Mouse (Mus musculus) midbrain, embryonic 15.5 days (tissue): ENCODE measurements around the gene Stub1. TPM values are rescaled to one million over a fixed set of nuclear protein-coding genes. Genes with fewer than 3 reads are reported as not detected.
A peak's percentile ranks its signal among the peaks of the same experiment; 100 is the strongest.

Experiments used
- ATAC-seq: fragments of 200-750 bp; cut with Nextera tagmentation; replicated peaks from 2 replicates; pipeline ENCODE4 v1.8.0; 2017; ENCODE audit warnings: moderate TSS enrichment
- H3K27ac ChIP-seq: fragments of 300-500 bp; sonication (generic); 2 replicates; pipeline ENCODE4 v1.5.1; 2015; ENCODE audit warnings: mild to moderate bottlenecking, inconsistent platforms
- H3K27me3 ChIP-seq: fragments of 300-500 bp; sonication (generic); replicated peaks from 2 replicates; pipeline ENCODE4 v1.6.1; 2015; ENCODE audit warnings: inconsistent platforms
- H3K36me3 ChIP-seq: fragments of 300-500 bp; sonication (generic); replicated peaks from 2 replicates; pipeline ENCODE4 v1.6.1; 2015; ENCODE audit warnings: inconsistent platforms
- H3K4me1 ChIP-seq: fragments of 300-500 bp; sonication (generic); 2 replicates; pipeline ENCODE4 v1.6.1; 2015; ENCODE audit warnings: inconsistent platforms
- H3K4me2 ChIP-seq: fragments of 300-500 bp; sonication (generic); 2 replicates; pipeline ENCODE4 v1.6.1; 2015; ENCODE audit warnings: inconsistent platforms, mild to moderate bottlenecking, moderate library complexity
- H3K4me3 ChIP-seq: fragments of 300-500 bp; sonication (generic); 2 replicates; pipeline ENCODE4 v1.5.1; 2015; ENCODE audit warnings: mild to moderate bottlenecking, inconsistent platforms
- H3K9ac ChIP-seq: fragments of 300-500 bp; sonication (generic); 2 replicates; pipeline ENCODE4 v1.6.1; 2015; ENCODE audit warnings: mild to moderate bottlenecking, inconsistent platforms
- H3K9me3 ChIP-seq: fragments of 300-500 bp; sonication (generic); 2 replicates; pipeline ENCODE4 v1.6.1; 2016; ENCODE audit warnings: inconsistent platforms
- WGBS: fragments of 180-500 bp; shearing (Covaris S2); methylation state at CpG from one replicate; pipeline ENCODE4 v1.1.7; 2015; ENCODE audit warnings: mixed read lengths; 5-methylcytosine and 5-hydroxymethylcytosine counted together
- polyA plus RNA-seq: library from polyadenylated mRNA; unstranded; fragments of >200 nt; fragmentation: Nextera tagmentation; extraction: Ambion mirVana; gene quantifications from 2 replicates; pipeline ENCODE4 v1.2.1, GENCODE M21; 2015

The Stub1 gene
- polyA plus RNA-seq, 1 experiment from 2014 or later: 373 TPM

DNA sequence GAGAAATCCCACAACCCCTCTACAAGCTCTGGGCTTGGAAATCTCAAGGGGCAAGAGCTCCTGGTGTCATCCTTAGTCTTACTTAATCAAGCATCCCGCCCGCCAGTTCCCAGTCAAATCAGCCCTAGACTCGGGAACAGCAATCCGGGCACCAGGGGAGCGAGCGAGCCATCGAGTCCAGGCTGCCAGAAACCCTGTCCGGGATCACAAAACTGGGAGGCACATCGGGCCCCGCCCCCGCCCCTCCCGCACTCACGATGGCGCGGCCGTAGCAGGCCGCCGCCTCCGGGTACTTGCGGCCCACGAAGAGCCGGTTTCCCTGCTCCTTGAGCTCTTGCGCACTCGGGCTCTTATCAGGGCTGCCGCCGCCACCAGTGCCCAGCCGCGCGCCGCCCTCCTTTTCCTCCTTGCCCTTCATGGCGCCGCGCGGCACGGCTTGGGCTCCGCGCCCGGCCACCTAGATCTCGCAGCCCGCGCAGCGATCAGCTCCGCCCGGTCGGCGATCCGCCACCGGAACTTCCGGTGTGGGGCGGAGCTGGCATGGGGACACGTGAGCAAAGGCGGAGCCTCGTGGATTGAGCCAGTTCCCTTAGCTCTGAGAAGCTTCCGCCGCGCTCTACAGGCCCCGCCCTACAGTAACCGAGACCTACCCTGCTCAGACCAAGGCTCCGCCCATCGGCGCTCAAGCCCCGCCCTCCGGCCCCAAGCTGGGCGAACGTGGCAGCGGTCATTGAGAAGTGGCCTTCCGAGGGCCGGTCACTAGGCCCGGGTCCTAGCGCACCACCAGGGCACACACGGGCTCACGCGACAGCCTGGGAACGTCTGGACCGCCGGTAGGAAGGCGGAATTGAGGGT lies 541 bp downstream of the Stub1 start:
- peak overlapping the region; percentile 77 for H3K9ac ChIP-seq
- 0 out of 2 replicates have a peak, but pooled peaks cover 21% of the 10 kb centered on the region for H3K36me3 ChIP-seq
- H3K9me3 ChIP-seq: no peaks in the 10 kb centered on the region
- peaks cover 84% of the 10 kb centered on the region for H3K4me1 ChIP-seq
- peak overlapping the region; percentile 96 for H3K27ac ChIP-seq
- H3K4me2 ChIP-seq: peak overlapping the region; percentile 95
- H3K27me3 ChIP-seq: no peaks in the 10 kb centered on the region
- under 1% methylated on average over 76 of the region's 77 CpGs for WGBS
- peak overlapping the region; percentile 80 for H3K4me3 ChIP-seq
- ATAC-seq: peak; percentile 91

DNA sequence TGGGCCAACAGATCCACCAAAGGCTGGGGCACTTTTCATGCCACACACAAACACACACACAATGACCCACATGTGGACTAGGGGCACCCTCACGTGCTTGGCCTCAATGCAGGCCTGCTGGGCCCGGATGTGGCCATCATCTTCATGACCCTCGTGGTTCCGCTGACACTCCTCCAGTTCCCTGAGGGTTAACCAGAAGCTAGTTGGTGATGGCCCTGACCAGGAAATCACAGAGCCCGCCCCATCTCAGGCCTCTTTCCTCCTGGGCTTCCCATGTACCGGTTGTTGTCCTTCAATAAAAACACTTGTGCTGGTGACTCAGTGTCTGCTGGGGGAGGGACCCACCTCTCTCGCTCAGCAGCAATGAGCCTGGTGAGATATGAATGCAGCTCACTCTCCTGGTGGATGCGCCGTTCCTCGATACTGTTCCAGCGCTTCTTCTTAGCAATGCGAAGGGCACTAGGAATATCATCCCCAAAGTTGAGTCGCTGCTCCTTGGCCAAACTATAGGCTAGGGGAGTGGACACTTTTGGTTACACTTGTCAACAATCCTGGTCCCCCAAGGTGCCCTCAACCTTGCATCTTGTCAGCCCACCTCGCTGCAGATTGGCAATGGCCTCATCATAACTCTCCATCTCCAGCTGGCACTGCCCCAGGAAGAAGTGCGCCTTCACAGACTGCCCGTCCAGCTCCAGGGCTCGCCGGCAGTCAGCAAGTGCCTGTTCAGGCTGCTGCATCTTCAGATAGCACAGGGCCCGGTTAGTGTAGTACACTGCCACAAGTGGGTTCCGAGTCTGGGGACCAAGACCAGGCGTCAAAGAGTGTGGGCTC lies 1.5 kb downstream of the Stub1 start:
- Histone ChIP-seq H3K4me2 (peak overlapping the region; percentile 95), H3K27me3 (no peaks in the 10 kb centered on the region), H3K36me3 (0 out of 2 replicates have a peak, but pooled peaks cover 30% of the 10 kb centered on the region), H3K9me3 (no peaks in the 10 kb centered on the region), H3K27ac (peak overlapping the region; percentile 96), H3K4me3 (peak overlapping the region; percentile 80), H3K4me1 (peaks cover 84% of the 10 kb centered on the region), H3K9ac (peak overlapping the region; percentile 77)
- WGBS: 63% methylated on average over 21 of the region's 21 CpGs
- ATAC-seq: no peak

DNA sequence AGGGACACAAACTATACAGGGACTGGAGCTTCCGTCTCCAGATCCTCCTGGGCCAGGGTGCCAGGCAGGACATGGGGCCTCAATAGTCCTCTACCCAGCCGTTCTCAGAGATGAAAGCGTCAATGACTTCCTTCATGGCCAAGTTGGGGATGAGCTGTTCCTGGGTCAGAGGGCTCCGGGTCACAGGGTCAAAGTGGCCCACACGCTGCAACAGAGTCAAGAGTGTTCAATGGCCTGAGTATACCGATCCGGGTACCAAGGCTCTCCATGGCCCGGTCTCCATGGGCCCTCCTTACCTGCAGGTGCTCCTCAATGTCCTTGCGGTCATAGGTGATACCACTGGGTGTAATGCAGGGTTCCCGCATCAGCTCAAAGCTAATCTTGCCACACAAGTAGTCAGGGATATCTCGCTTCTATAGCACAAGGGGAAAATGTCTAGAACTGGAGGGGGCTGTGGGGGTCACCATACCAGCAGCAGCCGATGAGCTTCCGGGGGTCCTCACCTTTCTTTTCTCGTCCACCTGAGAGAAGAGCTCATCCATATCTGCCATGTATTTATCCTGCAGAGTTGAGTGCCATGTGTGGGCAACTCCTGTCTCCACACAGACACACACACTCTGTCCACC lies 2.3 kb downstream of the Stub1 start:
- Histone ChIP-seq H3K27me3 (no peaks in the 10 kb centered on the region), H3K27ac (no peak overlapping the region), H3K9ac (no peak overlapping the region), H3K36me3 (0 out of 2 replicates have a peak, but pooled peaks cover 31% of the 10 kb centered on the region), H3K9me3 (no peaks in the 10 kb centered on the region), H3K4me3 (no peak overlapping the region; the same call in 1 of the 2 replicates), H3K4me2 (peak overlapping the region; percentile 95), H3K4me1 (peaks cover 84% of the 10 kb centered on the region)
- WGBS: 86% methylated on average over 14 of the region's 14 CpGs
- no peak for ATAC-seq

DNA sequence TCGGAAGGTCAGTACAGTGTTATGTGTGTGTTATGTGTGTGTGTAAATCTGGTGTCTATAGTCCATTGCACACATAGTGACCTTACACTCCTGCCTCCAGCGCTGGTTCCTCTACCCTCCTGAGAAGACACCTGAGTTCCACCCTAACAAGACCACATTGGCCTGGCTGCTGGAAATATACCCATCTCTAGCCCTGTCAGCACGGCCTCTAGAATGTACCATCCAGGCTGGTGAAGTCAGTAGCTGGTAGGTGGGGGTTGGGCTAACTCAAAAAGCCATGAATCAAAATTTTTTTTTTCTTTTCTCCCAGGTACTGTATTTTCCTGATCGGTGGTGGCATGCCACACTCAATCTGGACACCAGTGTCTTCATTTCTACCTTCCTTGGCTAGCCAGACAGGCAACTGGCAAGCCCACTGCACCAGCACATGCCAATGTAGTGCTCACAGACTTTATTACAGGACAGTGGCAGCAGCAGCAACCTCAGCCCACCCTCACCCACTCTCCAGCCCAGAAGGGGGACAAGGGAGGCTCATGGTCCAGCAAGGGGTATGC lies 2.9 kb downstream of the Stub1 start:
- H3K27ac ChIP-seq: no peak overlapping the region
- 0 out of 2 replicates have a peak, but pooled peaks cover 31% of the 10 kb centered on the region for H3K36me3 ChIP-seq
- H3K4me1 ChIP-seq: peaks cover 84% of the 10 kb centered on the region
- H3K9ac ChIP-seq: no peak overlapping the region
- no peaks in the 10 kb centered on the region for H3K27me3 ChIP-seq
- H3K4me2 ChIP-seq: peak overlapping the region; percentile 80
- 94% methylated on average over 4 of the region's 4 CpGs for WGBS
- no peak for ATAC-seq
- no peaks in the 10 kb centered on the region for H3K9me3 ChIP-seq
- H3K4me3 ChIP-seq: peak overlapping the region; percentile 66

DNA sequence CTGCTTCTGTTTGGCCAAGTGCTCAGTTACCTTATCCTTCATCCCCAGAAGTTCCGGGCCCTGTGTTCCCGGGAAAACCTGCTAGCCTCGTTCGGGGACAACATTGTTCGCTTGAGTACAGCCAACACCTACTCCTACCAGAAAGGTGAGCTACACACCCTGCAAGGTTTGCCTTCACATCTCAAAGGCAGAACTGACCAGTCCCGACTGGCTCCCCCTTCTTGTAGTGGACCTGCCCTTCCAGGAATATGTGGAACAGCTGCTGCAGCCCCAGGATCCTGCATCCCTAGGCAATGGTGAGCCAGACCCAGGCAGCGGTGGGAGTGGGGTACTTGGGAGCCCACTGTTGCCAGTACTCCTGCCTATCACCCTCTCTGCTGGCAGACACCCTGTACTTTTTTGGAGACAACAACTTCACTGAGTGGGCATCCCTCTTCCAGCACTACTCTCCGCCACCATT lies 3.6 kb downstream of the Stub1 start:
- peak overlapping the region; percentile 91 for H3K27ac ChIP-seq
- H3K4me1 ChIP-seq: peaks cover 84% of the 10 kb centered on the region
- H3K4me3 ChIP-seq: peak overlapping the region; percentile 66
- peak overlapping the region; percentile 86 for H3K9ac ChIP-seq
- no peaks in the 10 kb centered on the region for H3K9me3 ChIP-seq
- no peaks in the 10 kb centered on the region for H3K27me3 ChIP-seq
- H3K36me3 ChIP-seq: 0 out of 2 replicates have a peak, but pooled peaks cover 31% of the 10 kb centered on the region
- H3K4me2 ChIP-seq: peak overlapping the region; percentile 80
- no peak for ATAC-seq
- WGBS: 36% methylated on average over 8 of the region's 8 CpGs

DNA sequence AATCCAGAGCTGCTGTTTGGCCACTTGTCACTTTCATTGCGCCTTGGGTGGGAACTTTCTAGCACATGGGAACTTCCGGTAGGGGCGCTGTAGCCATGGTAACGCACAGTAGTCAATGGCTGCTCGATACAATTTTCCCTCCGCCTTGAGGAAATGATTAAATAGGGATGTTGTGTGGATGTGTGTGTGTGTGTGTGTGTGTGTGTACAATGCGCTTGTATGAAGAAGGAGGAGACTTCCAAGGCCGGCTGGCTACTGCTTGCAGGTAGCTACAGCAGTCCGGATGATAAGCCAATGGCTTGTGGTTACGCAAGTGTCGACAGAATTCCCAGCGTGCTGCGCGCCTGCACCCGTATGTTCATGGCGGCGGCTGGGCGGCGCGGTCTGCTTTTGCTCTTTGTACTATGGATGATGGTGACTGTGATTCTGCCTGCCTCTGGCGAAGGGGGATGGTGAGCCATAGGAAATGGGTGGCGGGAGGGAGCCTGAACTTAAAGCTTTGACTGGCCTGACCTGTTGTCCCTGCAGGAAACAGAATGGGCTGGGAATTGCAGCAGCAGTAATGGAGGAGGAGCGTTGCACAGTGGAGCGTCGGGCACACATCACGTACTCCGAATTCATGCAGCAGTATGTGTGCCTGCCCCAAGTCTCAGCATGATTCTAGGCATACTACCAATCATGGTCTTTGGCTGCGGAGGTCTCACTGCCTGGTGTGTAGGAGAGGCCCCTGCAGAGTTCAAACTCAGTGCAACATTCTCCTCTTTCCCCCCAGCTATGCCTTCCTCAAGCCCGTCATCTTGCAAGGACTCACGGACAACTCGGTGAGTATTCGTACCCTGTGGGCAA lies 4.3 kb downstream of the Stub1 start, which contains the start of gene Jmjd8:
Jmjd8 (plus strand) TSS at position 156 of the 846 bp plus-strand sequence.
- Histone ChIP-seq H3K4me2 (peak within 1 kb of the TSS; percentile 80), H3K4me3 (peak within 1 kb of the TSS; percentile 66), H3K9ac (peak within 1 kb of the TSS; percentile 86), H3K4me1 (peaks cover 84% of the 10 kb centered on the region), H3K36me3 (0 out of 2 replicates have a peak, but pooled peaks cover 31% of the 10 kb centered on the region), H3K27me3 (no peaks in the 10 kb centered on the region), H3K27ac (peak within 1 kb of the TSS; percentile 91), H3K9me3 (no peaks in the 10 kb centered on the region)
- 1% methylated on average over 32 of the region's 32 CpGs for WGBS
- ATAC-seq: peak; percentile 59

DNA sequence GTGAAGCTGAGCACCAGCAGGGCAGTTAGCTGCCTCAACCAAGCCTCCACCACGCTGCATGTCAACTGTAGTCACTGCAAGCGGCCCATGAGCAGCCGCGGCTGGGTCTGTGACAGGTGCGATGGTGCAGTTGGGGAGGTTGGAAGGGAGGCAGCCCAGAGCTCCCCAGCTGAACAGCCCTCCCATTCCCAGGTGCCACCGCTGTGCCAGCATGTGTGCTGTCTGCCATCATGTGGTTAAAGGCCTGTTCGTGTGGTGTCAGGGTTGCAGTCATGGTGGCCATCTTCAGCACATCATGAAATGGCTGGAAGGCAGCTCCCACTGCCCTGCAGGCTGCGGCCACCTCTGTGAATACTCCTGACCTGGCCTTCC lies 5.0 kb downstream of the Stub1 start:
- H3K4me3 ChIP-seq: peak overlapping the region; percentile 66
- H3K9ac ChIP-seq: peak overlapping the region; percentile 86; the same call in 1 of the 2 replicates
- H3K27me3 ChIP-seq: no peaks in the 10 kb centered on the region
- WGBS: 83% methylated on average over 8 of the region's 8 CpGs
- H3K4me1 ChIP-seq: peaks cover 82% of the 10 kb centered on the region
- H3K9me3 ChIP-seq: no peaks in the 10 kb centered on the region
- H3K36me3 ChIP-seq: 0 out of 2 replicates have a peak, but pooled peaks cover 31% of the 10 kb centered on the region
- peak overlapping the region; percentile 91 for H3K27ac ChIP-seq
- no peak for ATAC-seq
- peak overlapping the region; percentile 80 for H3K4me2 ChIP-seq

DNA sequence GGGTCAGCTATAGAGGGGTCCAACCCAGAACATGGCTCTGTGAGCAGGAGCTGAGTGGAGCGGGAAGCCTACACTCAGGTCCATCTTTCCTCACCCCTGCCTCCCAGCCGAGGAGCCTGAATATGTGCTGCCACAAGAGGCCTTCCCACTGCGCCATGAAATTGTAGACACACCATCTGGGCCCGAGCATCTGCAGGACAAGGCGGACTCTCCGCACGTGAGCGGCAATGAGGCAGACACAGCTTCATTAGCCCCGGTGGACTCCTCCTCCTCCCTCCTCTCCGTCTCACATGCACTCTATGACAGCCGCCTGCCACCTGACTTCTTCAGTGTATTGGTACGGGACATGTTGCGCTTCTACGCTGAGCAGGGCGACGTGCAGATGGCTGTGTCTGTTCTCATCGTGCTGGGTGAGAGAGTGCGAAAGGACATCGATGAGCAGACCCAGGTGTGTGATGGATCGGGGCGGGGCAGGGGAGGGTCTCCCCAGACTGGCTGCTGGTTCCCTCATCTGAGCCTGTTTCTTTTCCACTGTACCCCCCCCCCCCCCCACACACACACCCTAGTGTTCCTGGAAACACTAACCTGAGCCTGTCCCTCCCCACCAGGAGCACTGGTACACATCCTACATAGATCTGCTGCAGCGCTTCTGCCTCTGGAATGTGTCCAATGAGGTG lies 5.5 kb downstream of the Stub1 start:
- H3K36me3 ChIP-seq: 0 out of 2 replicates have a peak, but pooled peaks cover 31% of the 10 kb centered on the region
- H3K4me2 ChIP-seq: peak overlapping the region; percentile 80; the same call in 1 of the 2 replicates
- H3K4me3 ChIP-seq: 0 out of 2 replicates have a peak overlapping the region, but pooled peaks have one; percentile 66
- WGBS: 92% methylated on average over 22 of the region's 22 CpGs
- peak overlapping the region; percentile 86; the same call in 1 of the 2 replicates for H3K9ac ChIP-seq
- peak overlapping the region; percentile 91 for H3K27ac ChIP-seq
- H3K4me1 ChIP-seq: peaks cover 82% of the 10 kb centered on the region
- no peak for ATAC-seq
- H3K27me3 ChIP-seq: no peaks in the 10 kb centered on the region
- H3K9me3 ChIP-seq: no peaks in the 10 kb centered on the region

DNA sequence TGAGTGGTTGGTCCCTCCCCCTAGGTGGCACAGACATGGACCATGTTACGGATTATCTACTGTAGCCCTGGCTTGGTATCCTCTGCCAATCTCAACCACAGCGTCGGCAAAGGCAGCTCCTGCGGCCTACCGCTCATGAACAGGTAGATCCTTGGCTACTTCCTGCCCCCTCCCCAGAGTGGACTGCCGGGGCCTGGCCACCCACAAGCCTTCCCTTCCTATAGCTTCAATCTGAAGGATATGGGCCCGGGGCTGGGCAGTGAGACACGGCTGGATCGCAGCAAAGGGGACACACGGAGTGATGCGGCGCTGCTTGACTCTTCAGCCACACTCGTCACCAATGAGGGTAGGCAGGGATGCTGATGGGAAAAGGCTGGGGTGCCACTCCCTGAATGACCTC lies 6.2 kb downstream of the Stub1 start:
- H3K4me3 ChIP-seq: no peak overlapping the region
- WGBS: 93% methylated on average over 13 of the region's 13 CpGs
- no peak overlapping the region for H3K4me2 ChIP-seq
- no peak for ATAC-seq
- no peaks in the 10 kb centered on the region for H3K9me3 ChIP-seq
- H3K36me3 ChIP-seq: 0 out of 2 replicates have a peak, but pooled peaks cover 31% of the 10 kb centered on the region
- peaks cover 79% of the 10 kb centered on the region for H3K4me1 ChIP-seq
- no peak overlapping the region for H3K27ac ChIP-seq
- no peaks in the 10 kb centered on the region for H3K27me3 ChIP-seq
- H3K9ac ChIP-seq: no peak overlapping the region

DNA sequence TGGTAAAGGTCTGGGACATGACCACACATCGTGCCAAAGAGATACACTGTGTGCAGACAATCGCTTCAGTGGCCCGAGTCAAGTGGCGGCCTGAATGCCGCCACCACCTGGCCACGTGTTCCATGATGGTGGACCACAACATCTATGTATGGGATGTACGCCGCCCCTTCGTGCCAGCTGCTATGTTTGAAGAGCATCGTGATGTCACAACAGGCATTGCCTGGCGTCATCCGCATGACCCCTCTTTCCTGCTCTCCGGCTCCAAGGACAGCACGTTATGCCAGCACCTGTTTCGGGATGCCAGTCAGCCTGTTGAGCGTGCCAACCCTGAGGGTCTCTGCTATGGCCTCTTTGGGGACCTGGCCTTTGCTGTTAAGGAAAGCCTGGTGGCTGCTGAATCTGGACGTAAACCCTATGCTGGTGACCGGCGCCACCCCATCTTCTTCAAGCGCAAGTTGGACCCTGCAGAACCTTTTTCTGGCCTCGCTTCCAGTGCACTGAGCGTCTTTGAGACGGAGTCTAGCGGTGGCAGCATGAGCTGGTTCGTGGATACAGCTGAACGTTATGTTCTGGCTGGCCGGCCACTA lies 7.1 kb downstream of the Stub1 start:
- no peaks in the 10 kb centered on the region for H3K9me3 ChIP-seq
- H3K4me2 ChIP-seq: no peak overlapping the region
- 93% methylated on average over 27 of the region's 27 CpGs for WGBS
- H3K4me1 ChIP-seq: peaks cover 70% of the 10 kb centered on the region
- no peak overlapping the region for H3K27ac ChIP-seq
- H3K4me3 ChIP-seq: no peak overlapping the region
- no peaks in the 10 kb centered on the region for H3K27me3 ChIP-seq
- H3K36me3 ChIP-seq: 0 out of 2 replicates have a peak, but pooled peaks cover 27% of the 10 kb centered on the region
- H3K9ac ChIP-seq: no peak overlapping the region
- no peak for ATAC-seq
